Mouse (Mus musculus): ENCODE results near the gene Gdpd3. TPM values are rescaled to one million over a fixed set of nuclear protein-coding genes. Genes with fewer than 3 reads are reported as not detected.

Gene Gdpd3
- polyA plus RNA-seq, 1 experiment, result 3.6 TPM

DNA sequence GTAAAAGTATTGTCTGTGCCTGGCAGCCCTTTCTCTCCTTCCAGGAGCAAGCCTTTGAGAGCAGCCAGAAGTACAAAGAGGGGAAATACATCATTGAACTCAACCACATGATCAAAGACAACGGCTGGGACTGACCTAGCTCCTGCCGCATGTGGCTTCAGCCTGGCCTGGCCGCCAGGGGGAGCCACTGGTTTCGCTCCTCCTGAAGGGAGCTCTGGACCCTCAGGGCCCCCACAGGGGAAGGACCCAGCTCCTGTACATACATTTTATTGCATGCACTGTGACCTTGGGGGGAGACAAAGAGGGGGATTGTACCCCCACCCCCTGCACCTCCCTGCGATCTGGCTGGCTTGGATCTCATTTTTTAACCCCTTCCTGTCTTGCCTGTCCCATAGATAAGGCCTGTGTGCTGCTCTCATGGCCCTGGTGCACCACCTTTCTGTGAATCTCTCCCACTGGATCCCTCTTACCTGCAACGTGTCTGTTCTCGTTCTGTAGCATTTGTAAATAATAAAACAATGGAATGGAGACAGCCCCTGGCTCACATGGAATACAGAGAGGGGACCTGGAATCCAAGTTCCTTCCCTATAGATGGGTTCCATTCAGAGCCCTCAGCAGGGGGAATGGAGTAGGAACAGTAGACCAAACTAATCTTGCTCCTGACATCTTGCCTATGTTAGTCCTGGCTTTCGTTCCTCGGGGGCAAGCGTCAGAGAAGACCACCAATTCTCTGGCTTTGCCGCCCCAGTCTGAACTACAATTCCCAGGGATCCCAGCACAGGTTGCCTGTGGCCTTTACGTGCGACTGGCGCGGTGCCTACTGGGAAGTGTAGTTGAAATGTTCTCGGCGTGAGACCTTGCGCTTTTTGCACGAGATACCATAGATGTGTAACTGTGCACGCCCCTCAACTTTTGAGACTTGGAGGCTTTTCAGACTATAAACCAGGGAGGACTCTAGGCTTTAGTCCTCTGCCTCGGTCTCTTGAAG lies 14.1 kb downstream of the Gdpd3 start:
- H3K4me3 ChIP-seq (ENCODE audit: low read depth, low read length), result peak overlapping the region; percentile 73
- peak overlapping the region; percentile 60 for H3K9ac ChIP-seq (ENCODE audit: low read depth, poor library complexity, severe bottlenecking)
- TF ChIP-seq POLR2A (IDR thresholded peaks at IDR 0.05; ENCODE audit: insufficient read depth, low read length) (no peak), CTCF (IDR thresholded peaks at IDR 0.05; ENCODE audit: low read depth, low read length) (peak; percentile 90), EP300 (IDR thresholded peaks at IDR 0.05; ENCODE audit: insufficient read depth, low read depth, low read length) (0 out of 2 replicates have a peak, but pooled peaks have one; percentile 9)
- peaks cover 3% of the 10 kb centered on the region for H3K4me1 ChIP-seq (ENCODE audit: control insufficient read depth, insufficient read depth, low read length)
- no peaks in the 10 kb centered on the region for H3K27me3 ChIP-seq (ENCODE audit: control insufficient read depth, insufficient read depth, low read length, poor library complexity, severe bottlenecking)
- H3K27ac ChIP-seq (ENCODE audit: insufficient read depth, low read length), result 0 out of 2 replicates have a peak overlapping the region, but pooled peaks have one; percentile 46
- H3K36me3 ChIP-seq (ENCODE audit: control insufficient read depth, insufficient read depth, low read length, poor library complexity, severe bottlenecking), result peaks cover 8% of the 10 kb centered on the region
- no peaks in the 10 kb centered on the region for H3K9me3 ChIP-seq (replicated peaks; ENCODE audit: control insufficient read depth, insufficient read depth, low read length, poor library complexity, severe bottlenecking)

- H3K4me3 ChIP-seq (ENCODE audit: low read depth, low read length), result peak within 1 kb of the TSS; percentile 73
- no peaks in the 10 kb centered on the region for H3K27me3 ChIP-seq (ENCODE audit: control insufficient read depth, insufficient read depth, low read length, poor library complexity, severe bottlenecking)
- H3K9me3 ChIP-seq (replicated peaks; ENCODE audit: control insufficient read depth, insufficient read depth, low read length, poor library complexity, severe bottlenecking), result no peaks in the 10 kb centered on the region
- no peak for TF ChIP-seq POLR2A (IDR thresholded peaks at IDR 0.05; ENCODE audit: insufficient read depth, low read length)
- no peak for TF ChIP-seq EP300 (IDR thresholded peaks at IDR 0.05; ENCODE audit: insufficient read depth, low read depth, low read length)
- TF ChIP-seq CTCF (IDR thresholded peaks at IDR 0.05; ENCODE audit: low read depth, low read length), result no peak
- H3K36me3 ChIP-seq (ENCODE audit: control insufficient read depth, insufficient read depth, low read length, poor library complexity, severe bottlenecking), result peaks cover 14% of the 10 kb centered on the region
- H3K4me1 ChIP-seq (ENCODE audit: control insufficient read depth, insufficient read depth, low read length), result no peaks in the 10 kb centered on the region
- H3K27ac ChIP-seq (ENCODE audit: insufficient read depth, low read length), result no peak within 1 kb of the TSS
- H3K9ac ChIP-seq (ENCODE audit: low read depth, poor library complexity, severe bottlenecking), result peak within 1 kb of the TSS; percentile 60
These were observed 15.0 kb downstream of the Gdpd3 start, which contains the start of gene Tbx6 for GRCm38 (mm10) chr7:126780971-126781635. Gene Tbx6 (plus strand): TSS chr7:126781483.

DNA sequence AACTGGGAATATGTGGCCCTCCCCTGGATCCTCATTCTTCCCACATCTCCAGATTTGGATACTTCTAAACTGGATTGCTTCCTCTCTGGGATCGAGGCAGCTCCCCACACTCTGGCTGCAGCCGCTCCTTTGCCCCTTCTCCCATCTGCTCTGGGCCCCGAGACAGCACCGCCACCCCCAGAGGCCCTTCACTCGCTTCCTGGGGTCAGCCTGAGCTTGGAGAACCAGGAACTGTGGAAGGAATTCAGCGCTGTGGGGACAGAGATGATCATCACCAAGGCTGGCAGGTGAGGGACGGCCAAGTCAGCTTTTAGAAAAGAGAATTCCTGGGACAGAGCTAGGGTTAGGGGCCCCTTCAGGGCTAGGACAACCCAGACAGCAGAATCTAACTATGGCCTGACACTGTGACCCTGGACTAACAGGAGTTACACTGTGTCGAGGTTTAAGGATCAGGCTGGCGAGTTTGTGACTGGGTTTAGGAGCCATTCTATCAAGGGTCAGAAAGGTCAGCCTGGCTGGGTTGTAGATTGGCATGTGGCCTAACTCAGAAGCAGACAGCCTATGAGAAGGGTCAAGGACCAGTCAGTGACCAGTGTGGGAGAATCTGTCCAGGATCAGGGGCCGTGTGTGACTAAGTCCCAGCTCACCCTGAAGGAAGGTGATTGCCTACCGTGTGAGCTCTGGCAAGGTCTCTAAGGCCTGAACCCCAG lies 15.7 kb downstream of the Gdpd3 start:
- TF ChIP-seq EP300 (IDR thresholded peaks at IDR 0.05; ENCODE audit: insufficient read depth, low read depth, low read length) (no peak), POLR2A (IDR thresholded peaks at IDR 0.05; ENCODE audit: insufficient read depth, low read length) (no peak), CTCF (IDR thresholded peaks at IDR 0.05; ENCODE audit: low read depth, low read length) (no peak)
- Histone ChIP-seq H3K4me1 (ENCODE audit: control insufficient read depth, insufficient read depth, low read length) (no peaks in the 10 kb centered on the region), H3K9ac (ENCODE audit: low read depth, poor library complexity, severe bottlenecking) (peak overlapping the region; percentile 60), H3K4me3 (ENCODE audit: low read depth, low read length) (no peak overlapping the region), H3K27ac (ENCODE audit: insufficient read depth, low read length) (no peak overlapping the region), H3K36me3 (ENCODE audit: control insufficient read depth, insufficient read depth, low read length, poor library complexity, severe bottlenecking) (peaks cover 22% of the 10 kb centered on the region), H3K9me3 (replicated peaks; ENCODE audit: control insufficient read depth, insufficient read depth, low read length, poor library complexity, severe bottlenecking) (no peaks in the 10 kb centered on the region), H3K27me3 (ENCODE audit: control insufficient read depth, insufficient read depth, low read length, poor library complexity, severe bottlenecking) (no peaks in the 10 kb centered on the region)

- Histone ChIP-seq H3K27me3 (ENCODE audit: control insufficient read depth, insufficient read depth, low read length, poor library complexity, severe bottlenecking) (no peaks in the 10 kb centered on the region), H3K27ac (ENCODE audit: insufficient read depth, low read length) (no peak overlapping the region), H3K9me3 (replicated peaks; ENCODE audit: control insufficient read depth, insufficient read depth, low read length, poor library complexity, severe bottlenecking) (no peaks in the 10 kb centered on the region), H3K4me1 (ENCODE audit: control insufficient read depth, insufficient read depth, low read length) (no peaks in the 10 kb centered on the region), H3K36me3 (ENCODE audit: control insufficient read depth, insufficient read depth, low read length, poor library complexity, severe bottlenecking) (peaks cover 30% of the 10 kb centered on the region), H3K4me3 (ENCODE audit: low read depth, low read length) (no peak overlapping the region), H3K9ac (ENCODE audit: low read depth, poor library complexity, severe bottlenecking) (no peak overlapping the region)
- TF ChIP-seq POLR2A (IDR thresholded peaks at IDR 0.05; ENCODE audit: insufficient read depth, low read length) (no peak), EP300 (IDR thresholded peaks at IDR 0.05; ENCODE audit: insufficient read depth, low read depth, low read length) (no peak), CTCF (IDR thresholded peaks at IDR 0.05; ENCODE audit: low read depth, low read length) (no peak)
These were observed 16.6 kb downstream of the Gdpd3 start for GRCm38 (mm10) chr7:126782693-126783092.

DNA sequence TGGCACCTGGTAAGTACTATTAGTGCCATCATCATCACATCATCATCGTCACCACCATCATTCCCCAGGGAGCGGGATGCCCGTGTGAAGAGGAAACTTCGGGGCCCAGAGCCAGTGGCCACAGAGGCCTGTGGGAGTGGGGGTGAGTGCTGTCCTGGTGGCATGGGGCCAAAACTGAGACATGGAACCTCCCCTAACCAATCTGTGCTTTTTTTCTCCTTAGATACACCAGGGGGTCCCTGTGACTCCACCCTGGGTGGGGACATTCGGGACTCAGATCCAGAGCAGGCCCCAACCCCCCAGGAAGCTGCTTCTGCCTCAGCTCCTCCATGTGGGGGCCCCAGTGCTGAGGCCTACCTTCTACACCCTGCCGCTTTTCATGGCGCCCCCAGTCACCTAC lies 18.3 kb downstream of the Gdpd3 start:
- Histone ChIP-seq H3K4me3 (ENCODE audit: low read depth, low read length) (no peak overlapping the region), H3K9me3 (replicated peaks; ENCODE audit: control insufficient read depth, insufficient read depth, low read length, poor library complexity, severe bottlenecking) (no peaks in the 10 kb centered on the region), H3K27ac (ENCODE audit: insufficient read depth, low read length) (no peak overlapping the region), H3K27me3 (ENCODE audit: control insufficient read depth, insufficient read depth, low read length, poor library complexity, severe bottlenecking) (no peaks in the 10 kb centered on the region), H3K9ac (ENCODE audit: low read depth, poor library complexity, severe bottlenecking) (no peak overlapping the region), H3K4me1 (ENCODE audit: control insufficient read depth, insufficient read depth, low read length) (no peaks in the 10 kb centered on the region), H3K36me3 (ENCODE audit: control insufficient read depth, insufficient read depth, low read length, poor library complexity, severe bottlenecking) (peaks cover 37% of the 10 kb centered on the region)
- TF ChIP-seq CTCF (IDR thresholded peaks at IDR 0.05; ENCODE audit: low read depth, low read length), result no peak
